Mouse (Mus musculus) thymus, adult 2 months (tissue): ENCODE data around the gene Rccd1. TPM values are rescaled to one million over a fixed set of nuclear protein-coding genes. Genes with fewer than 3 reads are reported as not detected.

ENCODE experiments used
- DNase-seq: peaks from one replicate; pipeline ENCODE4 v3.0.0; 2021
- H3K27ac ChIP-seq: fragments of 200-500 bp; 2 replicates; pipeline ENCODE4 v1.5.1; 2012; ENCODE audit warnings: low read length, control low read depth; ENCODE audit not compliant: control insufficient read depth, insufficient read depth
- H3K27me3 ChIP-seq: fragments of 200-500 bp; 2 replicates; pipeline ENCODE4 v1.6.1; 2012; ENCODE audit warnings: mild to moderate bottlenecking, low read length, moderate library complexity, mixed read lengths; ENCODE audit not compliant: control insufficient read depth, insufficient read depth
- H3K36me3 ChIP-seq: fragments of 200-500 bp; 2 replicates; pipeline ENCODE4 v1.6.1; 2012; ENCODE audit warnings: mild to moderate bottlenecking, low read length, moderate library complexity; ENCODE audit not compliant: control insufficient read depth, insufficient read depth
- H3K4me1 ChIP-seq: fragments of 200-500 bp; replicated peaks from 2 replicates; pipeline ENCODE4 v1.6.1; 2012; ENCODE audit warnings: low read length; ENCODE audit not compliant: control insufficient read depth, insufficient read depth
- H3K4me3 ChIP-seq: fragments of 200-500 bp; 2 replicates; pipeline ENCODE4 v1.5.1; 2012; ENCODE audit warnings: mild to moderate bottlenecking, low read length, control low read depth, moderate library complexity; ENCODE audit not compliant: control insufficient read depth, insufficient read depth
- CTCF ChIP-seq: fragments of 200-500 bp; IDR thresholded peaks from 2 replicates; pipeline ENCODE4 v1.5.1; 2012; ENCODE audit warnings: mild to moderate bottlenecking, control low read depth, low read length, moderate library complexity, borderline replicate concordance; ENCODE audit not compliant: control insufficient read depth, poor library complexity, insufficient read depth; ENCODE audit errors: extremely low read depth
- POLR2A ChIP-seq: fragments of 200-500 bp; IDR thresholded peaks from 2 replicates; pipeline ENCODE4 v1.6.1; 2012; ENCODE audit warnings: mild to moderate bottlenecking, low read length, control low read depth, moderate library complexity; ENCODE audit not compliant: control insufficient read depth, poor library complexity, insufficient read depth; ENCODE audit errors: extremely low read depth
- WGBS: fragments of 180-500 bp; shearing (Covaris S2); methylation state at CpG from one replicate; pipeline ENCODE4 v1.1.7; 2018; 5-methylcytosine and 5-hydroxymethylcytosine counted together
- polyA plus RNA-seq: library from polyadenylated mRNA; depleted of rRNA; stranded (reverse); fragments of >200 nt; gene quantifications from 2 replicates; pipeline ENCODE4 v1.2.3, GENCODE M21; 2012

Rccd1 gene
- polyA plus RNA-seq, 1 experiment: 20.4 TPM

DNA sequence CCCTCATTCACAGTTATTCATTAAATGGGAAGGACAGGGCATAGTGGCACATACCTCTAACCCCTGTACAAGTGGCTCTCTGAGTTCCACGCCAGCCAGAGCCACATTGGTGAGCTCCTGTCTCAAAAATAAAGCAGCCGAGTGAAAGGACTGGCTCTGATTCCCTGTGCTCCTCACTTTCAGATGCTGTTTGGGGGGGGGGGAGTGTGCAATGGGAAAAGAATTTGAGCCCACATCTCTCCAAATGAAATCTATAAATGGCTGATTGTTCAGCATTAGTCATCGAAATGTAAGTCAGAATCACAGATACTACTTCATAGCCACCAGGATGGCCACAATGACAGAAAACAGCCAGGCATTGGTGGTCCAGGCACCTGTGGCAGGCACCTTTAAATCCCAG, 27.2 kb downstream of the Rccd1 start:
- 96% methylated on average over 3 of the region's 3 CpGs for WGBS
- H3K27ac ChIP-seq: no peak overlapping the region
- H3K4me1 ChIP-seq: no peaks in the 10 kb centered on the region; the same call in 1 of the 2 replicates
- H3K27me3 ChIP-seq: no peaks in the 10 kb centered on the region
- TF ChIP-seq POLR2A: no peak
- TF ChIP-seq CTCF: no peak
- DNase-seq: no peak
- H3K4me3 ChIP-seq: no peak overlapping the region
- H3K36me3 ChIP-seq: peaks cover 20% of the 10 kb centered on the region

DNA sequence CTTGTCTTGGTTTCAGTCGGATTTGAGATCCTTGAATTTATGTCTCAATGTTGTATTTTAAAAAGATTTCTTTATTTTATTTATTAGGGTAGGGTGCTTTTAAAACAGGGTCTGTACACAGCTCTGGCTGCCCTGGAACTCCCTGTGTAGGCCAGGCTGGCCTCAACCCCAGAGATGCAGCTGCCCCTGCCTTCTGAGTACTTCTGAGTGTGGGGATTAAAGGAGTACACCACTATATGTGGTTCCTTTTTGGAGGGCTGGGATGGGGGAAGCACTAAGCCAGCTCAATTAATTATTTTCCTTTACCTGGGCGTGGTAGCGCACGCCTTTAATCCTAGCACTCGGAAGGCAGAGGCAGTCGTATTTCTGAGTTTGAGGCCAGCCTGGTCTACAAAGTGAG, 27.8 kb downstream of the Rccd1 start:
- no peak for DNase-seq
- H3K27ac ChIP-seq: no peak overlapping the region
- H3K27me3 ChIP-seq: no peaks in the 10 kb centered on the region
- 95% methylated on average over 6 of the region's 6 CpGs for WGBS
- no peaks in the 10 kb centered on the region; the same call in 1 of the 2 replicates for H3K4me1 ChIP-seq
- TF ChIP-seq CTCF: no peak
- TF ChIP-seq POLR2A: no peak
- peaks cover 14% of the 10 kb centered on the region for H3K36me3 ChIP-seq
- no peak overlapping the region for H3K4me3 ChIP-seq

DNA sequence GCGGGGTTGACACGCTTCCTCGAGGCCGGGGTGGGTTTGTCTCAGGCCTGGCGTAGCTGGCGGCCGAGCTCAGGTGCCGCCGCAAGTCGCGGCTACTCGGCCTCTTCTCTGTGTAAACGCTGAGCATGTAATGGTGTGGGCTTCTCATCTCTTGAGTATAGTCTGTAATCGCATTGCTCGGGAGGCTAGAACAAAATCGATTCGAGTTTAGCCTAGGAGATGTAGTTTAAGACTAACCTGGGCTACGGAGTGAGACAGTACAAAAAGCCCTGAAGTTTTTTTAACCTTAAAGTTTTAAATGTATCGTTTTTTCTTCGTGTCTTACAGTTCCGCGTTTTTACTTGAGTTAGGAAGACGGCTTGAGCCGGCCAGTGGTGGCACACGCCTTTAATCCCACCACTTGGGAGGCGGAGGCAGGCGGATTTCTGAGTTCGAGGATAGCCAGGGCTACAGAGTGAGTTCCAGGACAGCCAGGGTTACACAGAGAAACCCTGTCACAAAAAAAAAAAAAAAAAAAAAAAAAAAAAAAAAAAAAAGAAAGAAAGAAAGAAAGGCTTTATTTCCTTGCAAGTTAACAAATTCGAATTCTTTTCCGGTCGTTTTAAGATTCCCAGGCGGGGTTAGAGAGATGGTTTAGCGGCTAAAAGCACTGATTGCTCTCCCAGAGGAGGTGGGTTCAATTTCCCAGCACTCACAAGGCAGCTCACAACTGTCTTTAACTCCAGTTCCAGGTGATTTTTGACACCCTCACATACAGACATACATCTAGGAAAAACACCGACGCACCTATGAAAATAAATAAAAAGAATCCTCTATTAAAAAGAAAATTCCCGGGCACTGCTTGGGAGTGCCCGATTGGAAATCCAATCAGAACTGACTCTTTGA, 29.2 kb downstream of the Rccd1 start:
- no peak for DNase-seq
- peaks cover 5% of the 10 kb centered on the region; the same call in 1 of the 2 replicates for H3K36me3 ChIP-seq
- H3K4me1 ChIP-seq: no peaks in the 10 kb centered on the region; the same call in 1 of the 2 replicates
- H3K27me3 ChIP-seq: no peaks in the 10 kb centered on the region
- no peak overlapping the region for H3K27ac ChIP-seq
- peak overlapping the region; percentile 85 for H3K4me3 ChIP-seq
- TF ChIP-seq CTCF (no peak), POLR2A (no peak)
- 10% methylated on average over 37 of the region's 37 CpGs for WGBS

DNA sequence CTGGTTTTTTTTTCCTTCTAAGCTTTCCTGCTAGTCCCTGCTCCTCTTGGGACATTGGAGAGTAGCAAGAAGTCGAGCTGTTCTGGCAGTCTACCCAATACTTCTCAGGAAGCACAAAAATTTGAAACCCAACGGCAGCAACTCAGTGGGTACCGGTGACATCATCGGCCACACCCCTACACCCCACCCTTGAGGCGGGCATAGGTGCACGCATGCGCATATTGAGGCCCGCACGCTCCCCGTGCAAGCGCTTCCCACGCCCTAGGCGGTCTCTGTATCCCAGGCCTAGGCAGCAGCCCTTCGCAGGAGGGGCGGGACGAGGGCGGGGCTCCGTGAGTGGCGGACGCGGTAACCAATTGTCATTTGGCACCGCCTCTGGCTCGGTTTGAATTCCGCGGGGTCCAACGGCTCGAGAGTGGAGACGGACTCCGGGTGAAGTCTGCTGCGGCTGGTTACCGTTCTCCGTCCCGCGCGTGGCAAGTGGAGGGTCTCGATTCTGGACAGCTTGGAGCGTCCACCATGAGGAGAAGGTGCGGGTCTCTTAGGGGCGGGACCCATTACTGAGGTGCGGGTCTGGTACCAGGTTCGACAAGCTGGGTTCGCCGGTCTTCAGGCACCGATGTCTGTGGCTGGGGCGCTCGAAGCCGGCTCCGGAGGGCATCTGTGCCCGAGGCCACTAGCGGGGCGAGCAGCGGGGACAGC, 30.0 kb downstream of the Rccd1 start, which contains the start of gene Prc1:
Gene Prc1 (plus strand): TSS at position 389 of the 702 bp plus-strand sequence.
- peak within 1 kb of the TSS; percentile 85 for H3K4me3 ChIP-seq
- TF ChIP-seq POLR2A (peak; percentile 76), CTCF (0 out of 2 replicates have a peak, but pooled peaks have one; percentile 36)
- WGBS: under 1% methylated on average over 52 of the region's 52 CpGs
- no peaks in the 10 kb centered on the region; the same call in 1 of the 2 replicates for H3K4me1 ChIP-seq
- H3K27ac ChIP-seq: no peak within 1 kb of the TSS
- DNase-seq: peak; percentile 99
- no peaks in the 10 kb centered on the region for H3K27me3 ChIP-seq
- H3K36me3 ChIP-seq: no peaks in the 10 kb centered on the region

DNA sequence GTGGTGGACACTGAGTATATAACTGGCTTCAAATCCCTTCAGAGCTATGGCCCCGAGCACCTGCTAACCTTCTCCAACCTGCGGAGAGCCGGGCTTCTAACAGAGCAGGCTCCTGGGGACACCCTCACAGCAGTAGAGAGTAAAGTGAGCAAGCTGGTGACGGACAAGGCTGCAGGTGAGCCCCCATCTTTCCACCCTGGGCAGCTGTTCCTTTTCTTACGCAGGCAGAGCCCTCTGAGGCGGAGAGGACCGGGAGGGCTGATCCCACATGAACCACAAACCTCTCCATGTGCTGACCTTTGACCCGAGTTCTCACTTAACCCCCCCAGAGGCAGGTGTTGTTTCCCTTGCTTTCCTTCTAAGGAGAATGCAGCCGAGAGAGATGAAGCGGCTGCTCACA, 36.5 kb downstream of the Rccd1 start:
- H3K27ac ChIP-seq: peak overlapping the region; percentile 59
- H3K27me3 ChIP-seq: no peaks in the 10 kb centered on the region
- 34% methylated on average over 10 of the region's 10 CpGs for WGBS
- H3K36me3 ChIP-seq: peaks cover 22% of the 10 kb centered on the region
- peak; percentile 32; the same call in 1 of the 2 replicates for TF ChIP-seq POLR2A
- TF ChIP-seq CTCF: no peak
- DNase-seq: peak; percentile 18
- peaks cover 32% of the 10 kb centered on the region for H3K4me1 ChIP-seq
- no peak overlapping the region for H3K4me3 ChIP-seq

DNA sequence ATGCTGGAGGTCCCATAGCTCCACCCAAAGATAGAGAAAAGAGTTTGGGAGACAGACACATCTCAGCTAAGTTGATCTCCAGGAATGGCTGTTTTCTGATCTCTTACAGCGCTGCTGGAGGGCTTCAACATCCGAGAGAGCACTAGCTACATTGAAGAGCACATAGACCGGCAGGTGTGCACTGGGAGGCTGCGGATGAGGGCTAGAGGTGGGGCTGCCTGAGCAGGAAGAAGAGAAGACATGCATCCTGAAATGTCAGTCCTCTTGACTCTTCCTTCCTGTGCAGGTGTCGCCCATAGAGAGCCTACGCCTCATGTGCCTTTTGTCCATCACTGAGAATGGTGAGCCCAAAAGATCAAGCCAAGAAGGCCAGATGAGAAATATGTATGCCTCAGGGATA, 38.5 kb downstream of the Rccd1 start:
- 15% methylated on average over 6 of the region's 6 CpGs for WGBS

More for the DNA sequence above, 38.5 kb downstream of the Rccd1 start:
- TF ChIP-seq CTCF: no peak
- TF ChIP-seq POLR2A: no peak
- DNase-seq: peak; percentile 58
- Histone ChIP-seq H3K4me1 (peaks cover 32% of the 10 kb centered on the region), H3K27me3 (no peaks in the 10 kb centered on the region), H3K4me3 (no peak overlapping the region), H3K27ac (peak overlapping the region; percentile 81), H3K36me3 (peaks cover 26% of the 10 kb centered on the region)
